Mouse (Mus musculus) neural tube, embryonic 11.5 days (tissue): ENCODE results near the gene Impg1. TPM values are rescaled to one million over a fixed set of nuclear protein-coding genes. Genes with fewer than 3 reads are reported as not detected.

ENCODE experiments used
- ATAC-seq: fragments of 200-750 bp; cut with Nextera tagmentation; 2 replicates; pipeline ENCODE4 v1.8.0; 2017; ENCODE audit warnings: moderate number of reproducible peaks, mild to moderate bottlenecking, moderate TSS enrichment, moderate library complexity; ENCODE audit not compliant: insufficient read depth, low FRiP score, low TSS enrichment
- DNase-seq: peaks from one replicate; pipeline ENCODE4 v3.0.0-alpha.2; 2015; ENCODE audit warnings: low spot score
- H3K27ac ChIP-seq: fragments of 300-500 bp; sonication (generic); 2 replicates; pipeline ENCODE4 v1.5.1; 2014; ENCODE audit warnings: low read depth, mild to moderate bottlenecking, low read length
- H3K27me3 ChIP-seq: fragments of 300-500 bp; sonication (generic); 2 replicates; pipeline ENCODE4 v1.6.1; 2014; ENCODE audit warnings: mild to moderate bottlenecking, low read length, mixed read lengths; ENCODE audit not compliant: control insufficient read depth, insufficient read depth
- H3K36me3 ChIP-seq: fragments of 300-500 bp; sonication (generic); 2 replicates; pipeline ENCODE4 v1.6.1; 2014; ENCODE audit warnings: mild to moderate bottlenecking, low read length, moderate library complexity, mixed read lengths; ENCODE audit not compliant: control insufficient read depth, insufficient read depth
- H3K4me1 ChIP-seq: fragments of 300-500 bp; sonication (generic); 2 replicates; pipeline ENCODE4 v1.6.1; 2014; ENCODE audit warnings: low read length, mixed read lengths; ENCODE audit not compliant: control insufficient read depth, insufficient read depth
- H3K4me2 ChIP-seq: fragments of 300-500 bp; sonication (generic); 2 replicates; pipeline ENCODE4 v1.6.1; 2014; ENCODE audit warnings: low read depth, mild to moderate bottlenecking, moderate library complexity
- H3K4me3 ChIP-seq: fragments of 300-500 bp; sonication (generic); 2 replicates; pipeline ENCODE4 v1.5.1; 2014; ENCODE audit warnings: low read depth, low read length
- H3K9ac ChIP-seq: fragments of 300-500 bp; sonication (generic); 2 replicates; pipeline ENCODE4 v1.6.1; 2014; ENCODE audit warnings: mild to moderate bottlenecking, low read length
- H3K9me3 ChIP-seq: fragments of 300-500 bp; sonication (generic); 2 replicates; pipeline ENCODE4 v1.6.1; 2016; ENCODE audit warnings: low read length; ENCODE audit not compliant: control insufficient read depth
- WGBS: fragments of 180-500 bp; shearing (Covaris S2); extraction: QIAGEN DNeasy Blood & Tissue Kit; methylation state at CpG from one replicate; pipeline ENCODE4 v1.1.7; 2014; 5-methylcytosine and 5-hydroxymethylcytosine counted together
- polyA plus RNA-seq: library from polyadenylated mRNA; unstranded; fragments of >200 nt; fragmentation: Nextera tagmentation; extraction: Ambion mirVana; gene quantifications from 2 replicates; pipeline ENCODE4 v1.2.1, GENCODE M21; 2014

Gene Impg1
- polyA plus RNA-seq, 1 experiment from 2014 or later: not detected

- H3K9me3 ChIP-seq: no peaks in the 10 kb centered on the region
- H3K27me3 ChIP-seq: no peaks in the 10 kb centered on the region
- no peak overlapping the region for H3K9ac ChIP-seq
- DNase-seq (peak; percentile 13), ATAC-seq (no peak; the same call in 1 of the 2 replicates)
- H3K4me2 ChIP-seq: no peak overlapping the region
- WGBS: 48% methylated on average over 5 of the region's 5 CpGs
- H3K27ac ChIP-seq: no peak overlapping the region
- no peaks in the 10 kb centered on the region for H3K36me3 ChIP-seq
- no peak overlapping the region for H3K4me3 ChIP-seq
- H3K4me1 ChIP-seq: no peaks in the 10 kb centered on the region
These were observed 74.3 kb downstream of the Impg1 start for GRCm38 (mm10) chr9:80391002-80391401.

GRCm38 (mm10) chr9:80387890-80388289 is 77.4 kb downstream of the Impg1 start:
- H3K9me3 ChIP-seq: no peaks in the 10 kb centered on the region
- H3K9ac ChIP-seq: no peak overlapping the region
- no peaks in the 10 kb centered on the region for H3K36me3 ChIP-seq
- no peaks in the 10 kb centered on the region for H3K4me1 ChIP-seq
- H3K4me2 ChIP-seq: no peak overlapping the region
- ATAC-seq: no peak
- H3K27ac ChIP-seq: no peak overlapping the region
- H3K27me3 ChIP-seq: no peaks in the 10 kb centered on the region
- 90% methylated on average over 3 of the region's 3 CpGs for WGBS
- no peak for DNase-seq
- no peak overlapping the region for H3K4me3 ChIP-seq

DNA sequence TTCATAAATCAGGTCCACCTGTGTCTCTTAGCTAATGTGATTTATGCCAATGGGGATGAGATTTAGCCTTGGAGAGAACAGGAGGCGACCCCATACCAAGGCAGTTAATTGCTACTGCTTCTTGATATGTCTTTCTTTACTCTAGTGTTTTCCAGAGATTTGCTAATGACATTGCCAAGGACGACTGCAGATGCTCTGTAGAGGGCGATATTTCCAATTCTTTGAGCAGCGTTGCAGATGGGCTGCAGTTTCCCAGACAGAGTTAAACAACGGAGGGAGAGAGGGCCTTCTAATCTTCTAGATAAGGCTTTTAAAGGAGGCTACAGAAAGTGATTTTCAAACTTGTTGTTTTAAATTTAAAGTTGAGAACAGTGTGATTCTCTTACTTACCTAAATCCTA is 78.8 kb downstream of the Impg1 start:
- ATAC-seq (no peak), DNase-seq (peak; percentile 31)

GRCm38 (mm10) chr9:80386000-80386399 is 79.3 kb downstream of the Impg1 start:
- Histone ChIP-seq H3K4me3 (no peak overlapping the region), H3K27me3 (no peaks in the 10 kb centered on the region), H3K36me3 (no peaks in the 10 kb centered on the region), H3K4me1 (no peaks in the 10 kb centered on the region), H3K9ac (no peak overlapping the region), H3K9me3 (no peaks in the 10 kb centered on the region), H3K27ac (no peak overlapping the region), H3K4me2 (no peak overlapping the region)
- 44% methylated on average over 7 of the region's 7 CpGs for WGBS
- 0 out of 2 replicates have a peak, but pooled peaks have one; percentile 13 for ATAC-seq
- DNase-seq: peak; percentile 40

More for the DNA sequence above, 78.8 kb downstream of the Impg1 start:
- Histone ChIP-seq H3K4me2 (no peak overlapping the region), H3K4me1 (no peaks in the 10 kb centered on the region), H3K9ac (no peak overlapping the region), H3K27me3 (no peaks in the 10 kb centered on the region), H3K36me3 (no peaks in the 10 kb centered on the region), H3K9me3 (no peaks in the 10 kb centered on the region), H3K4me3 (no peak overlapping the region), H3K27ac (no peak overlapping the region)
- 31% methylated on average over 5 of the region's 5 CpGs for WGBS

DNA sequence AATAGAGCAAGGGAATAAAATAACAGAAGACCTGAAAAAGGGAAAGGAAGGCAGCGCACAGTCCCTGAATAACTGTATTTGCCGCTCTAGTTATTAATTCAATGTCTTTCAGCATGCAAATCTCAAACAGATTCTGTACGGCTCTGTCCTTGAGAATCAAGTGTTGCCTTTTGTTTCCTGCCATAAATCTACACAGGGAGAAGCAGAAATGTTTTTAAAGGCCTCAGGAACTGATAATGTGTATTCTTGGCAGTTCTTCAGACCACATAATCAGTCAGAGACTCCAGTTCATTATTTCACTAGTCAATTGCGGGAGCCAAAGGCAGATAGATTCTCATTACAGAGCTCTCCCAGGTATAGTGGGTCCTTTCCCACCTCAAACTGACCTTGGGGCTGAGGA is 82.6 kb downstream of the Impg1 start:
- H3K27me3 ChIP-seq: no peaks in the 10 kb centered on the region
- H3K9ac ChIP-seq: no peak overlapping the region
- no peak for ATAC-seq
- H3K27ac ChIP-seq: no peak overlapping the region
- no peaks in the 10 kb centered on the region for H3K9me3 ChIP-seq
- no peaks in the 10 kb centered on the region for H3K4me1 ChIP-seq
- no peak overlapping the region for H3K4me2 ChIP-seq
- no peaks in the 10 kb centered on the region for H3K36me3 ChIP-seq
- DNase-seq: no peak
- H3K4me3 ChIP-seq: no peak overlapping the region
- WGBS: 78% methylated on average over 4 of the region's 4 CpGs

GRCm38 (mm10) chr9:80380078-80380645 is 85.1 kb downstream of the Impg1 start:
- 94% methylated on average over 2 of the region's 2 CpGs for WGBS
- no peaks in the 10 kb centered on the region for H3K36me3 ChIP-seq
- H3K4me2 ChIP-seq: no peak overlapping the region
- no peaks in the 10 kb centered on the region for H3K27me3 ChIP-seq
- ATAC-seq (no peak), DNase-seq (no peak)
- H3K9me3 ChIP-seq: no peaks in the 10 kb centered on the region
- no peak overlapping the region for H3K27ac ChIP-seq
- no peak overlapping the region for H3K9ac ChIP-seq
- no peaks in the 10 kb centered on the region for H3K4me1 ChIP-seq
- no peak overlapping the region for H3K4me3 ChIP-seq

DNA sequence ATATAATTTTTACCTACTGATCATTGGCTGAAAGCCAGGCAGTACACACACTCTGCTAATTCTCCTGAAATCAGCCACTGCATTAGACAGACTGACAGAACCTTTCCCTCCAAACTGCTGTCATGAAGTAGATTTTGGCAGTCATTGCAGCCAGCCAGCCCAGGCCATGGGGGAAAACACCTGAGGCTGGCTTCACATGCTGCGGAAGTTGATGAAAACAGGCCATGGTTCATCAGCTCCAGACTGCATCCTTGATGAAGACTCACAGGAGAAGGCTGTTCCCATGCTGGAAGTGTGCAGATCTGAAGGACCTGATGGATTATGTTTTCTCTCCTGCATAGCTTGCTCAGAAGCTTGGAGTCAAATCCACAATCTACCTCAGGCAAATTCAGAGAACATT is 91.2 kb downstream of the Impg1 start:
- Histone ChIP-seq H3K4me3 (no peak overlapping the region), H3K9ac (no peak overlapping the region), H3K36me3 (no peaks in the 10 kb centered on the region), H3K4me2 (no peak overlapping the region), H3K9me3 (no peaks in the 10 kb centered on the region), H3K27ac (no peak overlapping the region), H3K27me3 (no peaks in the 10 kb centered on the region), H3K4me1 (no peaks in the 10 kb centered on the region)
- ATAC-seq (no peak), DNase-seq (no peak)
- 86% methylated on average over 1 of the region's 1 CpGs for WGBS

DNA sequence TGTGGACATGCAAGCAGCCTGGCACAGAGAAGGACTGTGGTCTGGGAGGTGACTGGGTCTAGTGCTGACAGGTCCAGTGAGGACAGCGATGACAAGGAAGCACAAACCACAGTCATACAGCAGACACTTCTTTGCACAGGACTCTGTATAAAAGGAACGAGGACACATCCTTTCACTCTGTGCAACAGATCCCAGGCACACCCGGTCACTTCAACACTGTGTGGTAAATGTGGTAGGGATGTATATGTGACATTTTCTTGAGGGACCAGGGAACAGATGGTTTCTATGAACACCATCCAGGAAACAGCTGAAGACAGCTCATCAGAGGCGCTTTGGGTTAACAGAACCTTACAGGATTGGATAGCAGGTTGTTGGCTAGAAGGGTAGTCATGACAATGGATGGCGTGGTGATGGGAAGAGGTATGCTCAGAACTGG is 92.0 kb downstream of the Impg1 start:
- H3K27ac ChIP-seq: no peak overlapping the region
- no peaks in the 10 kb centered on the region for H3K4me1 ChIP-seq
- H3K9me3 ChIP-seq: no peaks in the 10 kb centered on the region
- DNase-seq: no peak
- ATAC-seq: no peak
- no peak overlapping the region for H3K4me3 ChIP-seq
- H3K9ac ChIP-seq: no peak overlapping the region
- H3K4me2 ChIP-seq: no peak overlapping the region
- H3K27me3 ChIP-seq: no peaks in the 10 kb centered on the region
- no peaks in the 10 kb centered on the region for H3K36me3 ChIP-seq
- WGBS: 90% methylated on average over 5 of the region's 5 CpGs

- Histone ChIP-seq H3K27ac (no peak overlapping the region), H3K36me3 (no peaks in the 10 kb centered on the region), H3K9me3 (no peaks in the 10 kb centered on the region), H3K4me3 (no peak overlapping the region), H3K27me3 (no peaks in the 10 kb centered on the region), H3K9ac (no peak overlapping the region), H3K4me1 (no peaks in the 10 kb centered on the region), H3K4me2 (no peak overlapping the region)
- no peak for ATAC-seq
- no peak for DNase-seq
- 83% methylated on average over 2 of the region's 2 CpGs for WGBS
These were observed 96.6 kb downstream of the Impg1 start for GRCm38 (mm10) chr9:80368636-80369035.
